Mouse (Mus musculus): ENCODE data around the gene Eri2. TPM values are rescaled to one million over a fixed set of nuclear protein-coding genes. Genes with fewer than 3 reads are reported as not detected.

Eri2 gene
- polyA plus RNA-seq, 1 experiment from 2014 or later, result 3.4 TPM

Other genes with a start within 250 kb of the Eri2 start
- not detected in 3 replicates for gene Acsm2, start 239.7 kb downstream of the Eri2 start, polyA plus RNA-seq (2018)
- not detected in 3 replicates for gene Acsm1, start 187.0 kb downstream of the Eri2 start, polyA plus RNA-seq (2018)
- not detected in 3 replicates for gene Acsm4, start 104.0 kb downstream of the Eri2 start, polyA plus RNA-seq (2018)
- 25.7 to 44.7 TPM (median 38.1 TPM) in 3 replicates for gene Thumpd1, start 73.3 kb downstream of the Eri2 start, polyA plus RNA-seq (2018)
- gene Acsm3, start 33.1 kb downstream of the Eri2 start, polyA plus RNA-seq (2018), result not detected in 3 replicates
- 4.2 to 6.7 TPM (median 6.3 TPM) in 3 replicates for gene Rexo5, start 52 bp downstream of the Eri2 start, polyA plus RNA-seq (2018)
- gene Lyrm1, start 101.8 kb upstream of the Eri2 start, polyA plus RNA-seq (2018), result 6.2 to 21.0 TPM (median 8.1 TPM) in 3 replicates
- 6.6 to 9.8 TPM (median 9.0 TPM) in 3 replicates for gene Dcun1d3, start 102.2 kb upstream of the Eri2 start, polyA plus RNA-seq (2018)

Data from macrophage (primary cell).